Mouse (Mus musculus) heart, postnatal 0 days (tissue): ENCODE measurements at regions not wholly inside any gene's neighbourhood (a gene's known extent, or its start where the extent isn't known, plus 50 kb on each side); places are given as distances from the start of the nearest gene placed in this dataset.
A peak's percentile ranks its signal among the peaks of the same experiment; 100 is the strongest.

Source experiments
- CTCF ChIP-seq: IDR thresholded peaks from 2 replicates; pipeline ENCODE4 v1.5.1; 2016; ENCODE audit warnings: antibody characterized with exemption, control low read depth, low read depth
- EP300 ChIP-seq: IDR thresholded peaks from 2 replicates; pipeline ENCODE4 v1.6.1; 2016; ENCODE audit warnings: antibody characterized with exemption, low read depth

GRCm38 (mm10) chr2:180401409-180402391 lies 54.3 kb upstream of the Slco4a1 start:
- TF ChIP-seq EP300 = peak; percentile 74; the same call in 1 of the 2 replicates
- no peak for TF ChIP-seq CTCF
